Mouse (Mus musculus) lung, postnatal 25 days (tissue): ENCODE data around the gene Syt17.
"Not testable (repeated sequence)": the region's sequence is repeated elsewhere in the genome, so short reads cannot be mapped to it uniquely, and the experiment has no call there.

Experiments
- DNase-seq: peaks from one replicate; pipeline ENCODE4 v3.0.0; 2022; ENCODE audit warnings: low spot score

Syt17 gene

GRCm38 (mm10) chr7:118376590-118376989, 71.4 kb downstream of the Syt17 start:
- DNase-seq = no peak

- DNase-seq = no peak
These were observed 72.7 kb downstream of the Syt17 start for GRCm38 (mm10) chr7:118375341-118375740.

GRCm38 (mm10) chr7:118371361-118371760, 76.7 kb downstream of the Syt17 start:
- DNase-seq = no peak

- no peak for DNase-seq
These were observed 78.3 kb downstream of the Syt17 start for GRCm38 (mm10) chr7:118369705-118370104.

- no peak for DNase-seq
These were observed 82.1 kb downstream of the Syt17 start for GRCm38 (mm10) chr7:118365902-118366301.

GRCm38 (mm10) chr7:118365251-118365650, 82.8 kb downstream of the Syt17 start:
- DNase-seq = no peak

- no peak for DNase-seq
These were observed 83.5 kb downstream of the Syt17 start for GRCm38 (mm10) chr7:118364353-118365007.

GRCm38 (mm10) chr7:118363587-118364233, 84.3 kb downstream of the Syt17 start:
- no peak for DNase-seq

- DNase-seq = no peak
These were observed 85.1 kb downstream of the Syt17 start for GRCm38 (mm10) chr7:118362931-118363330.

- DNase-seq = no peak
These were observed 85.8 kb downstream of the Syt17 start for GRCm38 (mm10) chr7:118362258-118362657.

GRCm38 (mm10) chr7:118358977-118359376, 89.0 kb downstream of the Syt17 start:
- no peak for DNase-seq

- DNase-seq = not testable (repeated sequence)
These were observed 91.5 kb downstream of the Syt17 start for GRCm38 (mm10) chr7:118356410-118357005.

- no peak for DNase-seq
These were observed 97.2 kb downstream of the Syt17 start for GRCm38 (mm10) chr7:118350840-118351239.

- DNase-seq = no peak
These were observed 101.1 kb downstream of the Syt17 start for GRCm38 (mm10) chr7:118346943-118347342.

GRCm38 (mm10) chr7:118346432-118346831, 101.6 kb downstream of the Syt17 start:
- peak; percentile 12 for DNase-seq

- DNase-seq = no peak
These were observed 102.6 kb downstream of the Syt17 start for GRCm38 (mm10) chr7:118345396-118345795.

- no peak for DNase-seq
These were observed 103.3 kb downstream of the Syt17 start for GRCm38 (mm10) chr7:118344701-118345100.
